Mouse (Mus musculus) liver, embryonic 13.5 days (tissue): ENCODE data around the gene A730071L15Rik. TPM values are rescaled to one million over a fixed set of nuclear protein-coding genes. Genes with fewer than 3 reads are reported as not detected.

Source experiments
- ATAC-seq: fragments of 200-750 bp; cut with Nextera tagmentation; 2 replicates; pipeline ENCODE4 v1.8.0; 2017; ENCODE audit warnings: low read depth, mild to moderate bottlenecking, moderate number of reproducible peaks, moderate library complexity
- DNase-seq: peaks from one replicate; pipeline ENCODE4 v3.0.0; 2022
- H3K27ac ChIP-seq: fragments of 300-500 bp; sonication (generic); 2 replicates; pipeline ENCODE4 v1.5.1; 2015; ENCODE audit warnings: moderate library complexity, mild to moderate bottlenecking, inconsistent platforms
- H3K27me3 ChIP-seq: fragments of 300-500 bp; sonication (generic); 2 replicates; pipeline ENCODE4 v1.6.1; 2015; ENCODE audit warnings: mild to moderate bottlenecking, inconsistent platforms
- H3K36me3 ChIP-seq: fragments of 300-500 bp; sonication (generic); 2 replicates; pipeline ENCODE4 v1.6.1; 2015; ENCODE audit warnings: mild to moderate bottlenecking, inconsistent platforms
- H3K4me1 ChIP-seq: fragments of 300-500 bp; sonication (generic); replicated peaks from 2 replicates; pipeline ENCODE4 v1.6.1; 2015; ENCODE audit warnings: inconsistent platforms
- H3K4me2 ChIP-seq: fragments of 300-500 bp; sonication (generic); 2 replicates; pipeline ENCODE4 v1.6.1; 2015; ENCODE audit warnings: inconsistent platforms, mild to moderate bottlenecking, moderate library complexity
- H3K4me3 ChIP-seq: fragments of 300-500 bp; sonication (generic); replicated peaks from 2 replicates; pipeline ENCODE4 v1.5.1; 2015; ENCODE audit warnings: mild to moderate bottlenecking, inconsistent platforms
- H3K9ac ChIP-seq: fragments of 300-500 bp; sonication (generic); 2 replicates; pipeline ENCODE4 v1.6.1; 2015; ENCODE audit warnings: mild to moderate bottlenecking, inconsistent platforms
- H3K9me3 ChIP-seq: fragments of 300-500 bp; sonication (generic); replicated peaks from 2 replicates; pipeline ENCODE4 v1.6.1; 2016; ENCODE audit warnings: inconsistent platforms
- WGBS: fragments of 180-500 bp; shearing (Covaris S2); methylation state at CpG from one replicate; pipeline ENCODE4 v1.1.7; 2015; ENCODE audit not compliant: insufficient replicate concordance; 5-methylcytosine and 5-hydroxymethylcytosine counted together
- polyA plus RNA-seq: library from polyadenylated mRNA; unstranded; fragments of >200 nt; fragmentation: Nextera tagmentation; extraction: Ambion mirVana; gene quantifications from 2 replicates; pipeline ENCODE4 v1.2.1, GENCODE M21; 2015

A730071L15Rik gene
- 0.09 and 0.13 TPM in 2 replicates for polyA plus RNA-seq

DNA sequence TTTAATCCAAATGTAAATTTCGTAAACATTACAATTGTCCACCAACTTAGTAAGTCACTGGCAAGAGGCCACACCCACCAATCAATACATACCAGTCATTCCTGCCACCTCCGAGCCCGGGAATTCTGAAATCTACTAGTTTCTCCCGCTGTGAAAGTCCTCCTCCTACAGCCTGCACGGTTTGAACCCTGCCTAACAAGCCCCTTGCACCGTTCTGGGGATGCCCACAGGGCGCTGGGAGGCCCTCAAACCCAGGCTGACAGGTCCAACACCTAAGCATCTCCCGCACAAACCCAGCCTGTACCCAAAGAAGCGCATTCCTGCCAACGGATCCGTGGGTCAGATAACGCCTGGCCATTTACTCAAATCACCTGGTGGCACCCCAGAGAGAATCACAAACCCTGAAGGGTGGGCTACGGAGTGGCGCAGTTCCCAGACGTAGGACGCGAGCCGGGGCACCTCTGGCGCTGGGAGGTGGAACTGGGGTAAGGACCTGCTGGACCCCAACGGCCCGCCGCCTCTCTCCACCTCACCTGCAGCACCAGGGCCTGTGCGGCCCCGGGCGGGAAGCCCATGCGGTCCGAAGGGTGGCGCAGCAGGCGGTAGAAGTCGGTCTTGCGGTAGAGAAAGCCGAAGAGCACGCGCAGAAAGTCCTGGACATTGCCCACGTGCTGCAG, at the start of gene A730071L15Rik:
Gene A730071L15Rik (plus strand): TSS at position 620 of the 677 bp plus-strand sequence.
- Histone ChIP-seq H3K27me3 (no peaks in the 10 kb centered on the region), H3K9me3 (no peaks in the 10 kb centered on the region), H3K4me2 (peak within 1 kb of the TSS; percentile 95), H3K9ac (peak within 1 kb of the TSS; percentile 94), H3K36me3 (peaks cover 2% of the 10 kb centered on the region; the same call in 1 of the 2 replicates), H3K4me3 (peak within 1 kb of the TSS; percentile 98), H3K4me1 (peaks cover 41% of the 10 kb centered on the region), H3K27ac (peak within 1 kb of the TSS; percentile 83)
- DNase-seq (no peak), ATAC-seq (peak; percentile 70)
- 2% methylated on average over 35 of the region's 35 CpGs for WGBS

DNA sequence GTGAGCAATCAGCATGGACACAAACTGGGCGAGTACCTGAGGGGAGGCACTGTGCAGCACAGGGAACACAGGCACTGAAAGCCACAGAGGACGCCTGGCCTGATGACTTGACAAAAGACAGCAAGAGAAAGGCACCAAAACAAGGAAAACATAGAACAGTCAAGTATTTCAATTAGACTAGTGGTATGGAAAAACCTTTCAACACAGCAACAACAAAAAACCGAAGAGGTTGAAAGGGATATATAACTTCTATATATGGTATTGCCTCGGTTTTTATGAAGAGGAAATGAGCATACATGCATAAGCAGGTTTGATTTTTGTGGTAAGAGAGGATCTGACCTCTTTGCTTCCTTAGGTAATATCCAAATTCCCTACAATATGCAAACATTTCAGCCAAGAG, 47.0 kb upstream of the A730071L15Rik start:
- H3K9me3 ChIP-seq: no peaks in the 10 kb centered on the region

DNA sequence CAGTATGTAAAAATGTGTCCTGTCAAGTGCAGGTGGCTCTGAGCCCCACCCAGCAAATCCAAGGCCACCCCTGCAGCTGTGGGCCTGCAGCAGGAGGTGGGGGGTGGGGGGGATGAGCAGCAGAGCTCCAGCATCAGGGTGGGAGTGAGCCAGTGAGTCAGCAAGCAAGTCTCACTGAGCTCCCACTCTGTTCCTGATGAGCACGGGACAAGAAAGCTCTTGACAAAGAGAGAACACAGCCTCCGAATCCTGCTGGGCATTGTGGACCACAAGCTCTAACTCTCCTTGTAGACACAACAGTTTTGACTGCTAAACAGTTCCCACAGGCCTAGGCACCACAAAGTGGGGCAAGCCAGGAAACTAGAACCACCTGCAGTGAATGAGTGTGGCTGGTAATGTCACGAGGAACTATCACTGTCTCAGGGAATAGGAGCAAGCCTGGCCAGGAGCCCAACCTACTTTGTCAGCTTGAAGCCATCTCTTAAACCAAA, 45.6 kb upstream of the A730071L15Rik start:
- DNase-seq: no peak
- Histone ChIP-seq H3K9ac (no peak overlapping the region), H3K4me2 (no peak overlapping the region), H3K9me3 (no peaks in the 10 kb centered on the region), H3K36me3 (peaks cover 14% of the 10 kb centered on the region), H3K4me3 (no peak overlapping the region), H3K27me3 (no peaks in the 10 kb centered on the region), H3K27ac (no peak overlapping the region), H3K4me1 (peaks cover 25% of the 10 kb centered on the region)
- no peak for ATAC-seq
- WGBS: 55% methylated on average over 3 of the region's 3 CpGs

More for the DNA sequence above, 47.0 kb upstream of the A730071L15Rik start:
- H3K4me2 ChIP-seq: no peak overlapping the region
- no peak for ATAC-seq
- no peak overlapping the region for H3K4me3 ChIP-seq
- no peak for DNase-seq
- peaks cover 18% of the 10 kb centered on the region for H3K4me1 ChIP-seq
- H3K27ac ChIP-seq: no peak overlapping the region
- H3K27me3 ChIP-seq: no peaks in the 10 kb centered on the region
- no peak overlapping the region for H3K9ac ChIP-seq
- WGBS: 59% methylated on average over 4 of the region's 4 CpGs
- peaks cover 23% of the 10 kb centered on the region for H3K36me3 ChIP-seq

DNA sequence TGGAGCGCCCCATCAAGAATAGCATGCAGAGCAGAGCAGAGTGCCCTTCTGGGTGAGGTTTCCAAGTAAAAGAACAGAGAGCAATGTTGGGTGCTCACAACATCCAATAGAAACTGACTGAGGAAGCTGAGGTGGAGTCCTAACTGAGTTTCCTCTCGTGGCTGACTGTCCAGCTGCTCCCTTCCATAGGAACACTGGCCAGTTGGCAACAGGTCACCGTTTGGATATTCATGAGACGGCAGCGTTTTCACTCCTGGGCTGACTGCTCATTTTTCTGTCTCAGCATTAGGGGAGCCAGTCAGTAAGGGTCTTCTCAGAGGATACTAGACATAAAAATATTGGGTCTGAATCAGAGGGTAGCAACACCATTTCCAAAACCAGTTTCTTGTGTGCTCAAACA, 43.2 kb upstream of the A730071L15Rik start:
- no peak for DNase-seq
- Histone ChIP-seq H3K4me1 (peaks cover 40% of the 10 kb centered on the region), H3K4me3 (no peak overlapping the region), H3K4me2 (no peak overlapping the region), H3K9me3 (no peaks in the 10 kb centered on the region), H3K36me3 (no peaks in the 10 kb centered on the region), H3K27ac (no peak overlapping the region), H3K9ac (no peak overlapping the region), H3K27me3 (no peaks in the 10 kb centered on the region)
- no peak for ATAC-seq
- WGBS: 76% methylated on average over 5 of the region's 5 CpGs

DNA sequence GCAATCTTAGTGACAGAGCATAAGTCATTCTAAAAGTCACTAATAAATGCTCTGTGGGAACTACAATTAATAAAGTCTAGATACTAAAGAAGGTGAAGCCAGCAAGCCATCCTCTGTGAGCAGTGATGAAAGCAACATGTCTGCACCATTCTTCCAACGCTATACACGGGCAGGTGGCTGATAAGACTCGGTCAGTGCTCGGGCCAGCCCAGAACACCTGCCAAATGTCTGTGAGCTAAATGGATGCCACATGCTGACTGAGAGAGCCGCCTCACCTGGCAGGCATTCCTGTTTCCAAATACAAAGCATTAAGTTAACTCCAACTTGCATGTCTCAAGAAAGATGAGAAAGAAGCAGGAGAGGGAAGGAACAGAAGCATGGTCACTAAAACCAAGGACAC, 42.7 kb upstream of the A730071L15Rik start:
- ATAC-seq (no peak), DNase-seq (no peak)
- 71% methylated on average over 5 of the region's 5 CpGs for WGBS

DNA sequence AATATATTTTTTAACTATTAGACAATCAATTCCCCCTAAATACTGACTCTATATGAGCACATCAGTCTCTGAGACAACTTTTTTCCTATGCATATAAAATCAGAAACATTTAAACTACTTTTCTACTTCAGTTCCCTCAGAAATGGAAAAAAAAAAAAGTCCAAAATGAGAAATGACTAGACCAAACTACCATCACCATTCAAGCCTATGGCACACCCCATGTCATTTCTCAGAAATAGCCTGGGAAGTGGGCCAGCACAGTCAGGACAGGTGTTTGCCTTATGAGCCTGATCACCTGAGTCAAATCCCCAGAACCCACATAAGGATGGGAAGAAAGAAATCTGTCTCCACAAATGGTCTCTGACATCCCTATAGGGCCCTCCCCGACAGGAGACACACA, 41.3 kb upstream of the A730071L15Rik start:
- H3K27ac ChIP-seq: no peak overlapping the region
- H3K27me3 ChIP-seq: no peaks in the 10 kb centered on the region
- DNase-seq: no peak
- WGBS: 71% methylated on average over 1 of the region's 1 CpGs
- no peak overlapping the region for H3K9ac ChIP-seq
- ATAC-seq: no peak
- H3K36me3 ChIP-seq: no peaks in the 10 kb centered on the region
- H3K4me2 ChIP-seq: no peak overlapping the region
- H3K4me1 ChIP-seq: peaks cover 47% of the 10 kb centered on the region
- H3K9me3 ChIP-seq: no peaks in the 10 kb centered on the region
- no peak overlapping the region for H3K4me3 ChIP-seq

More for the DNA sequence above, 42.7 kb upstream of the A730071L15Rik start:
- no peak overlapping the region for H3K4me2 ChIP-seq
- H3K4me3 ChIP-seq: no peak overlapping the region
- peaks cover 44% of the 10 kb centered on the region for H3K4me1 ChIP-seq
- H3K27ac ChIP-seq: no peak overlapping the region
- no peaks in the 10 kb centered on the region for H3K9me3 ChIP-seq
- H3K27me3 ChIP-seq: no peaks in the 10 kb centered on the region
- no peak overlapping the region for H3K9ac ChIP-seq
- no peaks in the 10 kb centered on the region for H3K36me3 ChIP-seq

DNA sequence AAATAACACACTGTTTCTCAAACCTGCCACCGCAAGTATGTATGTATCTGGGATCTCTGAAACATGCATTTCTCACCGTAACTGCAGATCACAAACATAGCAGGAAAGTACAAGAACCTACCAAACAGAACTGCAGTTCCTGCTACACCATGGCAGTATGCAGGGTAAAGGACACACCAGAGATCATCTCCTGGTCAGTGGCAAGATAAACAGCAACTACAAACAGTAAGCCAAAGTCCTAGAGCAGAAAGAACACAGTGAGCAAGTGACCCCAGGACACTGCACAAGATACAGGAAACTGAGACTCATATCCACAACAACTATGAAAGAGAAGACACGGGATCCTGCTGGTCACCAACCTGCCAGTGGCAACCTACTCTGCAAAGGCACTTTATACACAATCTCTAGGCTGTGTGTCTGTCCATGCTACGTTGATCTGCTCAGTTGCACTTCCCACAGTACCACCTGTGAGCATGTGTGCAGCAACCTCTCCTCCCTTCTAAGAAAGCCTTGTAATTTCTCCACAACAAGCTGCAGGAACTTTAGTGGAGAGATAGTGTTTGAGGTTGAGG, 40.0 kb upstream of the A730071L15Rik start:
- 64% methylated on average over 4 of the region's 4 CpGs for WGBS
- DNase-seq: no peak
- no peak overlapping the region for H3K4me2 ChIP-seq
- peak; percentile 53; the same call in 1 of the 2 replicates for ATAC-seq
- H3K27ac ChIP-seq: peak overlapping the region; percentile 29; the same call in 1 of the 2 replicates
- no peaks in the 10 kb centered on the region for H3K36me3 ChIP-seq
- H3K9ac ChIP-seq: no peak overlapping the region
- H3K4me3 ChIP-seq: no peak overlapping the region
- no peaks in the 10 kb centered on the region for H3K27me3 ChIP-seq
- H3K9me3 ChIP-seq: no peaks in the 10 kb centered on the region
- peaks cover 41% of the 10 kb centered on the region for H3K4me1 ChIP-seq

DNA sequence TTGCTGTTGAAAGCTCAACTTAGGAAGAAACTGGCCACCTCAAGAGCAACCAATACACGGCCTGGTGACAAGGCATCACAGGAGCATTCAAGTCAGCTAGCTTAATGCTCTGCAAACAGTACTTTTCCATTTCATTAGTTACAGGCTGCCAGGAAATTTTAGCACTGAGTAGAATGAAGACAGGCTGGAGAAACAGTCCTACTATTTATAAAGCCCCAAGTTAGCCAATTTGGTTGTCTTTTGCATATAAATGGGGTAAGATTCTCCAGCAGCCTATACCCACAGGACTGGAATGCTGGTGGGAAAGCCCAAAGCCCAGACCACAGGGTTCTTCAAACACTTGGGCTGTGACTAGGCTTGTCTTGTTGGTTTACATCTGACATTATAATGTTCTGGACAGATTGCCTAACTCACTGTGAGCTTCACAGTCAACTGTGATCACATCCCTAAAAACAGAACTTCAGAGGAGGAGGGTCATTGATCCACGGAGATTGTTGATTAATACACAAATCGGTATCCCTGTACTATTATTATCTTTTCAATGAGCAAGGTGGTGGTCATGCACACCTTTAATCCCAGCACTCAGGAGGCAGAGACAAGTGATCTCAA, 39.1 kb upstream of the A730071L15Rik start:
- Histone ChIP-seq H3K4me1 (peaks cover 36% of the 10 kb centered on the region), H3K4me2 (no peak overlapping the region), H3K9me3 (no peaks in the 10 kb centered on the region), H3K27ac (0 out of 2 replicates have a peak overlapping the region, but pooled peaks have one; percentile 0), H3K9ac (no peak overlapping the region), H3K36me3 (0 out of 2 replicates have a peak, but pooled peaks cover 1% of the 10 kb centered on the region), H3K27me3 (no peaks in the 10 kb centered on the region), H3K4me3 (no peak overlapping the region)
- ATAC-seq (no peak), DNase-seq (no peak)
- 72% methylated on average over 3 of the region's 3 CpGs for WGBS

DNA sequence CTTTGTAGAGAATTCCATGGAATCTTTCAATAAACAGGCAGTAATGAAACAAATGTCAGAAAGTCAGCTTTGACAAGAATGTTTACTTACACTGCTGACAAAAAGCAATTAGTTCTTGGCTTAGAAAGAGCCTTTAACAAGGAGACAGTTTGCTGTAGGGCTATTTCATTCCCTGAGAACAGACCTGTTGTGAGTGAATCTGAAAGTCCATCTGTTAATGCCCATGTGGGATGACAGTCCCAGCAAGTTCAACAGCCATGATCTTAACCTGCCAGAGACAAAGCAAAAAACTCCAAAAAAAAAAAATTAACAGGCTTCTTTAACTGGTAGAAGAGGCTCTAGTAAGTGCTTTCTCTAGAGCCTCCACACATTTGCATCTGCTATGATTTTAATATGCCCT, 38.3 kb upstream of the A730071L15Rik start:
- H3K27me3 ChIP-seq: no peaks in the 10 kb centered on the region
- no peak overlapping the region for H3K4me3 ChIP-seq
- no peak for ATAC-seq
- DNase-seq: no peak
- no peak overlapping the region for H3K9ac ChIP-seq
- peaks cover 39% of the 10 kb centered on the region for H3K4me1 ChIP-seq
- 0 out of 2 replicates have a peak, but pooled peaks cover 3% of the 10 kb centered on the region for H3K36me3 ChIP-seq
- no peaks in the 10 kb centered on the region for H3K9me3 ChIP-seq
- no peak overlapping the region for H3K27ac ChIP-seq
- no peak overlapping the region for H3K4me2 ChIP-seq

DNA sequence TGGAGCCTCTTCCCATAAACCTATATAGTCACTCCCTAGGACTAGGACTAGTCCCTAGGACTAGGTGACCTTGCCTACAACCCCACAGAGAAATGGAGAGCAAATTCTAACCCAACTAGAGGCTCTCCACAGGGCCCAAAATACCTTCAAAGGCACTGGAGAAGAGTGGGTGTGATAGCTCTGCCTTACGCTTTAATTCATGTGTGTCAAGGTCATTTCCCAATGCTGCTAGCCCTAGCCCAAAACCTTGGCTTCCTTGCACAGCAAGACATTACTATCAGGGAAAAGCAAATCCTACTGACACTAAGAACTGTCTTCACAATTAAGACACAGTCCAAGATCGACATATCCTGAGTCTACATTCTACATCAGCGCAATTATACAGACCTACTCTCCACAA, 36.8 kb upstream of the A730071L15Rik start:
- Histone ChIP-seq H3K4me1 (peaks cover 39% of the 10 kb centered on the region), H3K4me3 (no peak overlapping the region), H3K9me3 (no peaks in the 10 kb centered on the region), H3K27me3 (no peaks in the 10 kb centered on the region), H3K36me3 (0 out of 2 replicates have a peak, but pooled peaks cover 3% of the 10 kb centered on the region), H3K4me2 (no peak overlapping the region), H3K27ac (no peak overlapping the region), H3K9ac (no peak overlapping the region)
- no peak for ATAC-seq
- DNase-seq: no peak
- WGBS: 88% methylated on average over 3 of the region's 3 CpGs

DNA sequence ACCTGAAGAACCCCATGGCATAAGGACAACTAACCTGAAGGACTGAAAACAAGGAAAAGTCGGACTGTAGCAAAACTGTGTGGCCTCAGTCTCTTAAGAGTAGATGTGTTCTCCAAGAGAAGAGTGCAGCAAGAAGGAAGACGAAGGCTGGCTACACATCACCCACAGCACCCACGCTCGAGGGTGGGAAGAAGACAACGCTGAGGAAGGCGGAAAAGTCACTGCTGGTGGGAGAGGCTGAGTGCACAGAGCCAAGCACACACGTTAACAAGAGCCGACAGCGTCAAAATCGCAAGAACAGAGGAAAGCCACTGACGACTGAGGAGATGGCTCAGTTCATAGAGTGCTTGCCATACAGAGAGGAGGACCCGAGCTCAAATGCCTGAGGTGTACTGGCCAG, 36.1 kb upstream of the A730071L15Rik start:
- 0 out of 2 replicates have a peak, but pooled peaks cover 3% of the 10 kb centered on the region for H3K36me3 ChIP-seq
- no peak overlapping the region for H3K4me3 ChIP-seq
- H3K9ac ChIP-seq: no peak overlapping the region
- H3K4me1 ChIP-seq: peaks cover 41% of the 10 kb centered on the region
- no peaks in the 10 kb centered on the region for H3K27me3 ChIP-seq
- WGBS: 80% methylated on average over 12 of the region's 12 CpGs
- DNase-seq: no peak
- no peak overlapping the region for H3K27ac ChIP-seq
- no peaks in the 10 kb centered on the region for H3K9me3 ChIP-seq
- no peak overlapping the region for H3K4me2 ChIP-seq
- no peak for ATAC-seq
